Mouse (Mus musculus) kidney, adult 2 months (tissue): ENCODE data around the gene Ciart.

Experiments used
- CTCF ChIP-seq: fragments of 200-500 bp; conservative IDR thresholded peaks from 2 replicates; pipeline ENCODE4 v1.5.1; 2011; ENCODE audit warnings: low read depth, mild to moderate bottlenecking, control low read depth, low read length, moderate library complexity, mixed read lengths; ENCODE audit not compliant: insufficient read depth, insufficient read length
- POLR2A ChIP-seq: fragments of 200-500 bp; IDR thresholded peaks from one replicate; pipeline ENCODE4 v1.6.1; 2011; ENCODE audit warnings: low read depth, low read length, control low read depth

- no peak for TF ChIP-seq POLR2A
- TF ChIP-seq CTCF: peak; percentile 47
These were observed 20.8 kb downstream of the Ciart start for GRCm38 (mm10) chr3:95861216-95861615.
